Mouse (Mus musculus) mouse trophoblast stem cell (cell line): ENCODE measurements at regions not wholly inside any gene's neighbourhood (a gene's known extent, or its start where the extent isn't known, plus 50 kb on each side); places are given as distances from the start of the nearest gene placed in this dataset.

Experiments used
- in situ Hi-C, 2 experiments: fragments of 300-500 bp; cut with MseI, MboI; formaldehyde crosslinking; loops; 2 replicates in 1 of 2; 3 replicates in 1 of 2; pipeline ENCODE4 v1.15.1; 2025

DNA sequence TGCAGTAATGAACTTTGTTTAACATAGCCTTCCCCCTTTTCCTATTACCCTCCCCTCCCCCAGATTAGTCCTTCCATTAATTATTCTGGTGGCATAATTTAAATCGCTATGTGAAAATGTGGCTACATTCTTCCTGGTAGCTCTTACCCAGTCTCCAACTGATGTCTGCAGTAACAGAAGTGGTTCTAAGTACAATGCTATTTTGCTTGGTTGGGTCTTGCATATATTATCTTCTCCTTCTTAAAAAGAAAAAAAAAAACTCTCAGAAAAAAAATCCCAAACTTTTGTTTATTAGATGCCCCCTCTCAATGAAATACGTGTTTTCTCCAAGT lies 223.7 kb downstream of the Usp25 start:
- in situ Hi-C loops = no loop called here

DNA sequence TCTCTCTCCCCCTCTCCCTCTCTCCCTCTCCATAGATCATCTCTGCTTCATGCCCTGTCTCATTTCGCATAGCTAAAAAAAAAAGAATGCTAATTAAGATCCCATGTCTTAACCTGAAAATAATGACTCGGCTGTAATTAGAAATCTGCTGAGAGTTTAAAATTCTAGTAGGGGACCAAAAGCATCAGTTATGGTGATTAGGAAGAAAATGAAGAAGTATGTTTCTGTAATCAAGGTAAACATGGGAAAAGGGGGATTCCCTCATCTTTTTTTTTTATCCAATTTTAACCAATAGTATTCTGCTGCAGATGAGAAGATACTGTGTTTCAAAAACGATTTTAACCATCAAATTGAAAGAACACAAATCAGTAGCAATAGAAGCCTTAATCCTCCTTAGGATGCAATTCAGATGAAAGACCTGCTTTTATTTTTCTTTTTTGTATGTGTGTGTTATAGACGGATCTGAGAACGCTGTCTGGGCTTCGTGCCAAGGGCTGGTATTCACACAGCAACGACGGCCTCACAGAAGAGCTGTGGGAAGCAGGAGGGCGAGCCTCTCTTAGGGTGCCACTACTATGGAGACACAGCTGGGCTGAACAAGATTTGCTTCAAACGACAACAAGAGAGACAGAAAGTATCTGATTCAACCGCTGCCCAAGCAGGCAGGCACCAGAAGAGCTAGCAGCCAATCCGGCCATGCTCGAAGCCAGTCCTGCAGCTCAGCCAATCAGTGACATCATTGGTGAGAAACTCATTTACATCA lies 223.2 kb downstream of the Usp25 start:
- in situ Hi-C loops = no loop called here

DNA sequence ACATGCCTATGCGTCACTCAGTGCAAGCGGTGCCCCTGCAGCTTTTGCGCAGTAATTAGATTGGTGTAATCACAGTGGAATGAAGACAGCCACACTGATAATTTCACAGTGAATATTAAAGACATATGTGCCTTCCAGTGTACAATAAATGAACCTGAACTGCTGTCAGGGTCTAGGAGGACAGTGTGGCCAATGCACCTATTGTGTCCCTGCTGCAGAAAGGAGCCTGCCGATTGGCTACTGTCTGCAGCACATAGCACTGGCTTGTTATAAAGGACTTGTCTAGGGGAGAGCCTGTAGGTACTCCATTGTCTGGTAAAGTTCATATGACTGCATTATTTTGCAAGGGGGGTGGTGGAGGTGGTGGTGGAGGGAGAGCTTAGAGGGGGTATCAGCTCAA lies 222.5 kb downstream of the Usp25 start:
- in situ Hi-C loops = no loop called here

DNA sequence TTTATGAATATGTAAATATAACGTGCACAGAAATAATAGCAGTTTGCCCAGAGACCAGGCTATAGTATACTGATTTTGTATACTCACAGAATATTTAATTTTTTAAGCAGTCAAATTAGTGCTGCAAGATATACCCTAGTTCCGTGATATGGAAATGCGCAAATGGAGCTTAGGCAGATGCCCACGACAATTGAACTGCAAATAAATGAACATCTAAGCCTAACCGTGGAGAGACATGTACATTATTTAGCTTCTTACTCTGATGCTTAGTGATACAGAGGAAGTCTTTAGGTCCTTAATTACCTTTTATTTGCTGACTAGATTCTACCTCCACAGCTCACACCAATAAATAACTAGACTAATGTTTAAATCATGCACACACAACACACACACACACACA lies 221.9 kb downstream of the Usp25 start:
- in situ Hi-C loops = no loop called here
